In genomic region chr13:109260796-109261516, GRCm38 (mm10) we compare ENCODE assay signal across 8 mouse cellular contexts.
A peak's percentile ranks its signal among the peaks of the same experiment; 100 is the strongest.
DNase-seq lines count a peak whose midpoint lies in the region; ATAC-seq and TF ChIP-seq lines count a peak whose summit lies in the region.

No protein-coding gene starts in this region.

- H3K9ac ChIP-seq in kidney, embryonic 14.5 days (ENCODE audit: low read depth, low read length), result peak overlapping the region; percentile 61
- peak overlapping the region; percentile 65 for H3K9ac ChIP-seq in heart, postnatal 0 days (replicated peaks; ENCODE audit: low read depth, low read length)

- peak overlapping the region; percentile 51 for H3K4me3 ChIP-seq in kidney, embryonic 14.5 days (ENCODE audit: low read length)
- H3K4me3 ChIP-seq in heart, postnatal 0 days (ENCODE audit: low read depth, low read length), result peak overlapping the region; percentile 69

- no peak for TF ChIP-seq EP300 in heart, postnatal 0 days (IDR thresholded peaks at IDR 0.05; ENCODE audit: low read depth)

- peak overlapping the region; percentile 87 for H3K27ac ChIP-seq in kidney, embryonic 14.5 days (ENCODE audit: low read depth, low read length)
- H3K27ac ChIP-seq in heart, postnatal 0 days (ENCODE audit: low read depth), result peak overlapping the region; percentile 84

- peak overlapping the region; percentile 87 for H3K4me2 ChIP-seq in kidney, embryonic 14.5 days (replicated peaks; ENCODE audit: low read depth, low read length)
- peak overlapping the region; percentile 96 for H3K4me2 ChIP-seq in heart, postnatal 0 days (ENCODE audit: low read depth, low read length)

- no peak for DNase-seq in kidney, postnatal 4 days
- DNase-seq in R1 (ENCODE audit: low read depth, low spot score), result peak; percentile 89
- no peak for DNase-seq in heart, postnatal 0 days (ENCODE audit: low spot score)
- DNase-seq in spleen, adult 18-20 months, result no peak
- no peak for DNase-seq in kidney, adult 11 months

- no peaks in the 10 kb centered on the region for H3K36me3 ChIP-seq in kidney, embryonic 14.5 days (ENCODE audit: control insufficient read depth, insufficient read depth, low read length)
- no peaks in the 10 kb centered on the region for H3K36me3 ChIP-seq in heart, postnatal 0 days (replicated peaks; ENCODE audit: control insufficient read depth, insufficient read depth, low read length)

- H3K4me1 ChIP-seq in kidney, embryonic 14.5 days (ENCODE audit: control insufficient read depth, insufficient read depth, low read length), result 0 out of 2 replicates have a peak, but pooled peaks cover 10% of the 10 kb centered on the region
- H3K4me1 ChIP-seq in heart, postnatal 0 days (ENCODE audit: control insufficient read depth, insufficient read depth), result 0 out of 2 replicates have a peak, but pooled peaks cover 7% of the 10 kb centered on the region

- TF ChIP-seq CTCF in heart, postnatal 0 days (IDR thresholded peaks at IDR 0.05; ENCODE audit: low read depth), result no peak

- 2% methylated on average over 17 of the region's 17 CpGs for WGBS in kidney, embryonic 14.5 days
- WGBS in heart, postnatal 0 days, result 4% methylated on average over 17 of the region's 17 CpGs

- no peaks in the 10 kb centered on the region for H3K9me3 ChIP-seq in kidney, embryonic 14.5 days (ENCODE audit: control insufficient read depth, low read length)
- no peaks in the 10 kb centered on the region for H3K9me3 ChIP-seq in heart, postnatal 0 days (replicated peaks; ENCODE audit: control insufficient read depth, low read length)

- no peaks in the 10 kb centered on the region for H3K27me3 ChIP-seq in kidney, embryonic 14.5 days (ENCODE audit: control insufficient read depth, insufficient read depth, low read length)
- no peaks in the 10 kb centered on the region for H3K27me3 ChIP-seq in heart, postnatal 0 days (ENCODE audit: control insufficient read depth, insufficient read depth, low read length)

- peak; percentile 77 for ATAC-seq in kidney, embryonic 14.5 days (ENCODE audit: low FRiP score, low TSS enrichment)
- peak; percentile 55; the same call in 1 of the 2 replicates for ATAC-seq in heart, postnatal 0 days (ENCODE audit: insufficient read depth, low read depth)
- 0 out of 2 replicates have a peak, but pooled peaks have one; percentile 27 for ATAC-seq in megakaryocyte-erythroid progenitor cell, adult 5-6 weeks (replicated peaks; ENCODE audit: low FRiP score, low TSS enrichment, poor library complexity, severe bottlenecking)
- ATAC-seq in monocyte, adult 5-6 weeks (replicated peaks; ENCODE audit: insufficient number of reproducible peaks, low FRiP score, low TSS enrichment, poor library complexity, severe bottlenecking), result no peak
